Mouse (Mus musculus) cerebellum, adult 2 months (tissue): ENCODE results near the gene Ppa2.

Source experiments
- CTCF ChIP-seq: fragments of 200-500 bp; IDR thresholded peaks from 2 replicates; pipeline ENCODE4 v1.5.1; 2011; ENCODE audit warnings: low read depth, mild to moderate bottlenecking, control low read depth, low read length, moderate library complexity, borderline replicate concordance; ENCODE audit not compliant: insufficient read depth
- POLR2A ChIP-seq: fragments of 200-500 bp; IDR thresholded peaks from 2 replicates; pipeline ENCODE4 v1.6.1; 2011; ENCODE audit warnings: low read length, control low read depth, borderline replicate concordance; ENCODE audit not compliant: insufficient read depth

DNA sequence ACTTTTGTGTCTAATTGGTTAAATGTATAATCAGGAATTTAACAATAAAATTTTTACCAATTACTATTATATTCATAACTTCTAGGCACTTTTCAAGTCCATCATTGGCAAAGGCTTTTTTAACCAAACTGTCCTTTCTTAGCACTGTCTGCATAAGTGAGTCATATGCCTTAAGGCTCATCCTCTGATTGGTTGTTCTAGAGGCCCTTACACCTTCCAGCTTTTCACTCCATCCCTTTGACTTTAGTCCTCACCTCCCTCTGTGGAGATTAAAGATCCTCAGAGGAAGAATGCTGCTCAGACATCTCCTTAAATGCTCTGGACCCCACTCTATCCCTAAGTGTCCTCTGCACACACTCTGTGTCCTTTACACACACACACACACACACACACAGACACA is 68.3 kb downstream of the Ppa2 start:
- no peak for TF ChIP-seq POLR2A
- TF ChIP-seq CTCF, result no peak
